Mouse (Mus musculus) urinary bladder, adult 2 months (tissue): ENCODE results near the gene Olfr1342. TPM values are rescaled to one million over a fixed set of nuclear protein-coding genes. Genes with fewer than 3 reads are reported as not detected.

Source experiments
- DNase-seq: peaks from one replicate; pipeline ENCODE4 v3.0.0; 2022; ENCODE audit warnings: low spot score
- polyA plus RNA-seq: library from polyadenylated mRNA; depleted of rRNA; stranded (reverse); fragments of >200 nt; gene quantifications from 2 replicates; pipeline ENCODE4 v1.2.3, GENCODE M21; 2012; rRNA removed

Olfr1342 gene
- not detected in 2 replicates for polyA plus RNA-seq

GRCm38 (mm10) chr4:118692412-118692973, at the start of gene Olfr1342:
Gene Olfr1342, minus strand, starts transcription at chr4:118692756.
- DNase-seq: no peak

GRCm38 (mm10) chr4:118741881-118742280, 49.3 kb upstream of the Olfr1342 start:
- no peak for DNase-seq

GRCm38 (mm10) chr4:118740988-118741698, 48.6 kb upstream of the Olfr1342 start:
- DNase-seq: no peak

- DNase-seq: no peak
Measured at GRCm38 (mm10) chr4:118739574-118739973, 47.0 kb upstream of the Olfr1342 start.

- no peak for DNase-seq
Measured at GRCm38 (mm10) chr4:118731875-118732274, 39.3 kb upstream of the Olfr1342 start, which contains the start of gene Olfr1339. Gene Olfr1339, plus strand, starts transcription at chr4:118732175.

GRCm38 (mm10) chr4:118721742-118722483, 29.4 kb upstream of the Olfr1342 start:
- no peak for DNase-seq

GRCm38 (mm10) chr4:118719838-118720237, 27.3 kb upstream of the Olfr1342 start, which contains the start of gene Olfr1340:
Gene Olfr1340, plus strand, starts transcription at chr4:118720138.
- DNase-seq: no peak

GRCm38 (mm10) chr4:118711656-118712055, 19.1 kb upstream of the Olfr1342 start:
- no peak for DNase-seq

- DNase-seq: no peak
Measured at GRCm38 (mm10) chr4:118708086-118708485, 15.5 kb upstream of the Olfr1342 start.

GRCm38 (mm10) chr4:118703223-118703622, 10.7 kb upstream of the Olfr1342 start, which contains the start of gene Olfr1341:
Gene Olfr1341, plus strand, starts transcription at chr4:118703523.
- no peak for DNase-seq

- no peak for DNase-seq
Measured at GRCm38 (mm10) chr4:118693812-118694211, 1.3 kb upstream of the Olfr1342 start.

- no peak for DNase-seq
Measured at GRCm38 (mm10) chr4:118687086-118687485, 5.5 kb downstream of the Olfr1342 start.

- no peak for DNase-seq
Measured at GRCm38 (mm10) chr4:118658652-118659051, 33.9 kb downstream of the Olfr1342 start, which contains the start of gene Olfr62. Gene Olfr62, plus strand, starts transcription at chr4:118658952.

GRCm38 (mm10) chr4:118645234-118645633, 47.3 kb downstream of the Olfr1342 start:
- DNase-seq: no peak

- no peak for DNase-seq
Measured at GRCm38 (mm10) chr4:118642346-118643190, 50.0 kb downstream of the Olfr1342 start.

Other genes with a start within 250 kb of the Olfr1342 start
- 0.06 TPM in 2 replicates for gene Mpl, start 235.2 kb downstream of the Olfr1342 start, polyA plus RNA-seq
- 21.7 and 25.1 TPM in 2 replicates for gene Tie1, start 202.7 kb downstream of the Olfr1342 start, polyA plus RNA-seq
- gene 2610528J11Rik, start 165.8 kb downstream of the Olfr1342 start, polyA plus RNA-seq: 11.7 and 15.8 TPM in 2 replicates
- gene Tmem125, start 148.7 kb downstream of the Olfr1342 start, polyA plus RNA-seq: 10.7 and 15.5 TPM in 2 replicates
- 0.04 and 0.08 TPM in 2 replicates for gene Cfap57, start 72.0 kb downstream of the Olfr1342 start, polyA plus RNA-seq
- gene Ebna1bp2, start 72.0 kb downstream of the Olfr1342 start, polyA plus RNA-seq: 63.4 and 72.6 TPM in 2 replicates
- gene Olfr62, start 33.8 kb downstream of the Olfr1342 start, polyA plus RNA-seq: not detected in 2 replicates
- not detected in 2 replicates for gene Olfr1341, start 10.8 kb upstream of the Olfr1342 start, polyA plus RNA-seq
- not detected in 2 replicates for gene Olfr1340, start 27.4 kb upstream of the Olfr1342 start, polyA plus RNA-seq
- not detected in 2 replicates for gene Olfr1339, start 39.4 kb upstream of the Olfr1342 start, polyA plus RNA-seq
- gene Olfr1338, start 66.0 kb upstream of the Olfr1342 start, polyA plus RNA-seq: not detected in 2 replicates
- gene Olfr1337, start 89.8 kb upstream of the Olfr1342 start, polyA plus RNA-seq: not detected in 2 replicates
- not detected in 2 replicates for gene Olfr1335, start 117.2 kb upstream of the Olfr1342 start, polyA plus RNA-seq
- not detected in 2 replicates for gene Olfr1333, start 143.5 kb upstream of the Olfr1342 start, polyA plus RNA-seq
- gene Olfr1331, start 171.9 kb upstream of the Olfr1342 start, polyA plus RNA-seq: not detected in 2 replicates
- not detected in 2 replicates for gene Olfr1330, start 195.8 kb upstream of the Olfr1342 start, polyA plus RNA-seq
- not detected in 2 replicates for gene Olfr1329, start 224.7 kb upstream of the Olfr1342 start, polyA plus RNA-seq
- gene Olfr1328, start 245.9 kb upstream of the Olfr1342 start, polyA plus RNA-seq: 0.03 TPM in 1 of 2 replicates, not detected in the other